Mouse (Mus musculus): Measurements from ENCODE around the gene Rexo4.

- TF ChIP-seq CTCF (IDR thresholded peaks at IDR 0.05; ENCODE audit: extremely low read depth, insufficient read depth, low read length) (no peak), POLR2A (IDR thresholded peaks at IDR 0.05; ENCODE audit: extremely low read depth, insufficient read depth, low read length) (no peak)
These were observed 42.4 kb downstream of the Rexo4 start for GRCm38 (mm10) chr2:26921784-26922183.

Measured in cortical plate, adult 2 months (tissue).